Comparison of ENCODE assay signal across 14 mouse cellular contexts in the genomic region with DNA sequence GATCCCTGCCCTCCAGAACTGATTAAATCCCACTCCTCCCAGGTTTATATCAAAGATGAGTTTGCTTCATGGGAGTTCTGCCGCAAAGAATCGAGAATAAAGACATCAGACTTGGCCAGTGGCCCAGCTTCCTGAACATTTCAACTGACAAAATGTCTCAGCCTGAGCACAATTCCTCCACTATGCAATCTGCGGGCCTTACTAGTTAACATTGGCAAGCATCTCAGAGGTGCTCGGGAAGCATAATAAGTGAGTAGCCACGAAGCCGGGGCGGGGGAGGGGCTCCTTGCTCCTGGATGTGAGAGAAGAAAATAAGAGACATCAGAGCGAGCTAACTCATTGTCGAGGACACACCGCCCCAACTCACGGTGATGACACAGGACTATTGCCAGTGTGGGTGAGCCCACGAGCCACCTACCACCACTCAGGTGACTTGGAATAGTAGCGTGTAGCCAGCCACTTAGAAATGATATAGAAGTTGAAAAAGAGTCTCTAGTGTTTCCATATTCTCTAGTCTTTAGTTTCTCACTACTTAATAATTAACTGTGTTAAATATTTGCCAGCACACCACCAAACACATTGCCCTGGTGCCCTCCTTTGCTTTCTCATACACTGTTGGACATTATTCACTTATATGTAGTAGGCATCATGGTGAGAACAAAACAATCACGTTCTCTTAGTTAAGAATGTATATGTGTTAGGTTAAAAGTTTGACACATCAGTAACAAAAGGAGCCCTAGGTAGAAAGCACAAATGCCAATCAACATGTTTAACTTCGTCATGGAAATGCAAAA. TPM values are rescaled to one million over a fixed set of nuclear protein-coding genes. Genes with fewer than 3 reads are reported as not detected.
DNase-seq lines count a peak whose midpoint lies in the region; ATAC-seq and TF ChIP-seq lines count a peak whose summit lies in the region.
"Had no signal": no experiment of that assay in that cellular context is flagged by ENCODE, and none has a peak within 500 bp of the region (broad histone marks: within the 10 kb centered on the region; RNA-seq: fewer than 3 reads in every experiment).

No protein-coding gene starts in this region.

- no peak overlapping the region; the same call in 1 of the 2 replicates for H3K4me2 ChIP-seq in hindbrain, embryonic 14.5 days (replicated peaks)
- no peak overlapping the region for H3K4me2 ChIP-seq in hindbrain, embryonic 16.5 days (ENCODE audit: low read length)
- no peak overlapping the region for H3K4me2 ChIP-seq in lung, postnatal 0 days (replicated peaks; ENCODE audit: low read depth, low read length)

- no peak overlapping the region for H3K9ac ChIP-seq in hindbrain, embryonic 14.5 days
- H3K9ac ChIP-seq in hindbrain, embryonic 16.5 days (ENCODE audit: low read depth, low read length) = no peak overlapping the region
- no peak overlapping the region for H3K9ac ChIP-seq in lung, postnatal 0 days (replicated peaks; ENCODE audit: low read depth)

- no peak for TF ChIP-seq EP300 in lung, postnatal 0 days (IDR thresholded peaks at IDR 0.05)

- no peaks in the 10 kb centered on the region for H3K36me3 ChIP-seq in hindbrain, embryonic 14.5 days (replicated peaks; ENCODE audit: control insufficient read depth, insufficient read depth)
- no peaks in the 10 kb centered on the region for H3K36me3 ChIP-seq in hindbrain, embryonic 10.5 days
- no peaks in the 10 kb centered on the region for H3K36me3 ChIP-seq in hindbrain, embryonic 16.5 days (ENCODE audit: control insufficient read depth, insufficient read depth, low read length)
- no peaks in the 10 kb centered on the region for H3K36me3 ChIP-seq in lung, postnatal 0 days (ENCODE audit: insufficient read depth, low read length)

- 62% methylated on average over 15 of the region's 15 CpGs for WGBS in hindbrain, embryonic 14.5 days
- WGBS in hindbrain, embryonic 10.5 days = 80% methylated on average over 15 of the region's 15 CpGs
- 58% methylated on average over 15 of the region's 15 CpGs for WGBS in hindbrain, embryonic 16.5 days
- 55% methylated on average over 15 of the region's 15 CpGs for WGBS in lung, postnatal 0 days

- H3K27me3 ChIP-seq in hindbrain, embryonic 14.5 days (ENCODE audit: control insufficient read depth, insufficient read depth, low read length) = no peaks in the 10 kb centered on the region
- no peaks in the 10 kb centered on the region for H3K27me3 ChIP-seq in hindbrain, embryonic 10.5 days (ENCODE audit: insufficient read depth, poor library complexity, severe bottlenecking)
- no peaks in the 10 kb centered on the region for H3K27me3 ChIP-seq in hindbrain, embryonic 16.5 days (replicated peaks; ENCODE audit: control insufficient read depth, insufficient read depth, low read length)
- H3K27me3 ChIP-seq in lung, postnatal 0 days (replicated peaks; ENCODE audit: insufficient read depth, low read length) = no peaks in the 10 kb centered on the region

- no peaks in the 10 kb centered on the region for H3K4me1 ChIP-seq in hindbrain, embryonic 14.5 days (replicated peaks; ENCODE audit: control insufficient read depth, insufficient read depth, low read length)
- H3K4me1 ChIP-seq in hindbrain, embryonic 10.5 days (replicated peaks) = no peaks in the 10 kb centered on the region
- H3K4me1 ChIP-seq in hindbrain, embryonic 16.5 days (ENCODE audit: control insufficient read depth, insufficient read depth, low read depth, low read length) = no peaks in the 10 kb centered on the region
- no peaks in the 10 kb centered on the region for H3K4me1 ChIP-seq in lung, postnatal 0 days (ENCODE audit: insufficient read depth, low read depth, low read length)

- no peak for TF ChIP-seq CTCF in lung, postnatal 0 days (IDR thresholded peaks at IDR 0.05)

- H3K27ac ChIP-seq in hindbrain, embryonic 14.5 days = no peak overlapping the region
- no peak overlapping the region for H3K27ac ChIP-seq in hindbrain, embryonic 10.5 days
- H3K27ac ChIP-seq in hindbrain, embryonic 16.5 days (ENCODE audit: low read depth, low read length) = 0 out of 2 replicates have a peak overlapping the region, but pooled peaks have one; percentile 12
- no peak overlapping the region for H3K27ac ChIP-seq in lung, postnatal 0 days (ENCODE audit: low read length)
- H3K27ac ChIP-seq: left cerebral cortex, adult 2 months had no signal

- H3K9me3 ChIP-seq in hindbrain, embryonic 14.5 days (ENCODE audit: control insufficient read depth, low read length) = no peaks in the 10 kb centered on the region
- no peaks in the 10 kb centered on the region for H3K9me3 ChIP-seq in hindbrain, embryonic 10.5 days
- H3K9me3 ChIP-seq in hindbrain, embryonic 16.5 days (ENCODE audit: control insufficient read depth, low read length) = no peaks in the 10 kb centered on the region
- no peaks in the 10 kb centered on the region for H3K9me3 ChIP-seq in lung, postnatal 0 days (ENCODE audit: low read length)

- peak; percentile 72; the same call in 1 of the 2 replicates for ATAC-seq in hindbrain, embryonic 14.5 days (ENCODE audit: low FRiP score)
- ATAC-seq in hindbrain, embryonic 16.5 days = peak; percentile 86
- ATAC-seq in lung, postnatal 0 days = no peak

- H3K4me3 ChIP-seq in hindbrain, embryonic 14.5 days (replicated peaks; ENCODE audit: low read length) = no peak overlapping the region
- no peak overlapping the region for H3K4me3 ChIP-seq in hindbrain, embryonic 10.5 days
- H3K4me3 ChIP-seq in hindbrain, embryonic 16.5 days (ENCODE audit: low read length) = no peak overlapping the region
- no peak overlapping the region for H3K4me3 ChIP-seq in lung, postnatal 0 days (ENCODE audit: low read depth, low read length)
- H3K4me3 ChIP-seq: left cerebral cortex, adult 2 months had no signal

- DNase-seq in hindbrain, embryonic 14.5 days (ENCODE audit: low spot score) = peak; percentile 46
- DNase-seq in hindbrain, embryonic 10.5 days (ENCODE audit: low spot score) = no peak
- DNase-seq in kidney, postnatal 4 days = peak; percentile 79 to 88
- peak; percentile 76 to 82 for DNase-seq in right cerebral cortex, postnatal 10 days (ENCODE audit: low spot score in 2 of 2)
- no peak for DNase-seq in lung, postnatal 0 days (ENCODE audit: low spot score)
- DNase-seq in gastrocnemius, postnatal 36 days = no peak
- no peak for DNase-seq in T-cell, adult 2 months (ENCODE audit: low spot score)
- DNase-seq: heart, postnatal 14 days; lung, adult 18-20 months; thymus, postnatal 25 days had no signal

- intact Hi-C loops in gastrocnemius, postnatal 36 days (cut with DNase I) = no loop called here

RNA-seq across cellular contexts. Expression of a gene that starts 8.1 kb away (rescaled TPM):
- polyA plus RNA-seq in hindbrain, embryonic 14.5 days (2014; fragmentation: Nextera tagmentation; extraction: Ambion mirVana) = 1.9 and 2.7 TPM in 2 replicates
- 0.25 TPM in 1 of 2 replicates, not detected in the other for polyA plus RNA-seq in hindbrain, embryonic 10.5 days (2016; fragmentation: Nextera tagmentation; extraction: Ambion mirVana)
- 3.6 and 4.5 TPM in 2 replicates for polyA plus RNA-seq in hindbrain, embryonic 16.5 days (2015; fragmentation: Nextera tagmentation; extraction: Ambion mirVana)
- 2.0 and 2.4 TPM in 2 replicates for polyA plus RNA-seq in lung, postnatal 0 days (2015; fragmentation: Nextera tagmentation; extraction: Ambion mirVana)
- total RNA-seq in gastrocnemius, postnatal 36 days (2021) = not detected
- total RNA-seq: adrenal gland, adult 18-20 months; heart, postnatal 14 days had no signal
- polyA plus RNA-seq: small intestine, adult 2 months had no signal

RNA-seq across cellular contexts. Expression of a gene that starts 42.5 kb away (rescaled TPM):
- 64.4 and 71.6 TPM in 2 replicates for polyA plus RNA-seq in hindbrain, embryonic 14.5 days (2014; fragmentation: Nextera tagmentation; extraction: Ambion mirVana)
- 36.9 and 38.8 TPM in 2 replicates for polyA plus RNA-seq in hindbrain, embryonic 10.5 days (2016; fragmentation: Nextera tagmentation; extraction: Ambion mirVana)
- polyA plus RNA-seq in hindbrain, embryonic 16.5 days (2015; fragmentation: Nextera tagmentation; extraction: Ambion mirVana) = 41.6 and 48.1 TPM in 2 replicates
- polyA plus RNA-seq in lung, postnatal 0 days (2015; fragmentation: Nextera tagmentation; extraction: Ambion mirVana) = 13.1 and 14.1 TPM in 2 replicates
- 10 to 100 TPM; 79.6 to 87.3 TPM for total RNA-seq in gastrocnemius, postnatal 36 days (2021)

Comparison
In these comparisons a context has a peak if more than half of its experiments do, and no peak if none do; other contexts are left out.
1. DNase-seq: peak in hindbrain, embryonic 14.5 days (single experiment), kidney, postnatal 4 days (2 of 2) and right cerebral cortex, postnatal 10 days (2 of 2); none in hindbrain, embryonic 10.5 days (single experiment), lung, postnatal 0 days (single experiment), gastrocnemius, postnatal 36 days (0 of 2) and T-cell, adult 2 months (single experiment).